Mouse (Mus musculus) layer of hippocampus, postnatal 36 days (tissue): ENCODE measurements around the gene Cpa5. TPM values are rescaled to one million over a fixed set of nuclear protein-coding genes. Genes with fewer than 3 reads are reported as not detected.
A peak's percentile ranks its signal among the peaks of the same experiment; 100 is the strongest.

Experiments
- DNase-seq, 2 experiments: peaks; one replicate each; pipeline ENCODE4 v3.0.0; 2022
- total RNA-seq, 2 experiments: library from RNA; stranded (reverse); gene quantifications; 2 replicates each; pipeline ENCODE4 v1.2.3; 2021

Cpa5 gene
- total RNA-seq, 2 experiments from 2014 or later, result not detected

GRCm38 (mm10) chr6:30644462-30644861, 33.7 kb downstream of the Cpa5 start:
- DNase-seq, result no peak

DNA sequence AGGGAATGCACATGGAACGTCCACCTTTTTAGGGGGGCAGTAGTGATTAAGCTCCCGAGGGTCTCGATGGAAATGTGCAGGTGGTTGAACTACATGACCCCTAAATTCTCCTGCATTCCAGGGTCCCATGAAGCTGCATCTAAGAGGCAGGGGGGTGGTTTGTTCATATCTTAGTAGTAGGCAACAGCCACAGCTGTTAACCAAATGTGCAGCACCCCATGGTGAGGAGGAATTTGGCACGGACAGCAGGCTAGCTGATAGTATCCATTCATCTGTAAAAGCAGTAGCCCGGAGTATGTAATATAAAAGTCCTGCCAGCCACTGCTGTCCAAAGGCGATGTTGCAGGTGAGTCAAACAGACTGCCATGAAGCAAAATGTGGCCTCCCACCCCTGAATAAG, 34.6 kb downstream of the Cpa5 start:
- DNase-seq, result no peak

DNA sequence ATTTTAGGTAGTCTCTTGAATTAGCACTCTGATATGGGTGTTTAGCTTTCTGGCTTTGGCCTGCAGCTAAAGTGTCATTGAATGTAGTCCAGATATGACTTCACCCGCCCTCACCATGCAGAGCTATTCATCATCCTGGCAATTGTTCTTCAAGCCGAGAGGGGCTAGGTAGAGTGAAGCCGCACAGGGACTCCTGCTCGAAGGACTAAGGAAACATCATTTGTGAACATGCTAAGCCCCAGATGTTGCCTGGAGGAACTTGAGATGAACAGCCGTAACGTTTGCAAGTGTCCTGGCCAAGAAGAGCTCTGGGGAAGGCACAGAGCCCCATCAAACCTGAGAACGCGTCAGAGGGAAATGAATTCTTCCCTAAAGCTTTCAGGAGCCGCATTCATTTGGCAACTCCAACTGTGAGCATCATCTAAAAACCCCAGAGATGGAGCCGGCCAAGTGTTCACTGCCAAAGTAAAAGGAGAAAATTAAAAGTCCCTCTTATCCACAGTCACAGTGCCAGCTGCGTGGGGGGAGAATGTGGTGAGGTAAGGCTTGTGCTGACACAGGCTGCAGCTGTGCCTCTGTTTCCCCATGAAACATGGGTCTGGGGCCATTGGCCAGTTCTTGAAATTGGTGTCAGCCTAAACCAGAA, 39.0 kb downstream of the Cpa5 start:
- DNase-seq, result no peak

- DNase-seq, result no peak
Observed at GRCm38 (mm10) chr6:30652425-30653188, 41.8 kb downstream of the Cpa5 start.

DNA sequence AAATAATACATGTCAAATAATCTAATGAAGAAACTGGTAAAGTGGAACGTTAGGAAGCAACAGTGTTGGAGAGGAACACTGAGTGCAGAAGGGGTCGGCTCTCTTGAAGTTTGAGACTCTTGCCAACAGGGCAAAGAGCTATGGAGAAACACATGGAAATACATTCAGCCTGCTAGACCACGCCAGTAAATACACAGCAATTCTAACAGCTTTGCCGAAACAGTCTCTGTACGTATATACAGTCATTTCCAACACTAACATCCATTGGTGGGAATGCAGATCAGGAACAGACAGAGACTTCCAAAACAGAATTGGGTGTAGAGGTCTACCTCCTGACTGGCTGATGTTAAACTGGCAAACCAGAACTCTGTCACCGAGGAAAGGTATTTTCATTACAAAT, 42.7 kb downstream of the Cpa5 start:
- no peak for DNase-seq

DNA sequence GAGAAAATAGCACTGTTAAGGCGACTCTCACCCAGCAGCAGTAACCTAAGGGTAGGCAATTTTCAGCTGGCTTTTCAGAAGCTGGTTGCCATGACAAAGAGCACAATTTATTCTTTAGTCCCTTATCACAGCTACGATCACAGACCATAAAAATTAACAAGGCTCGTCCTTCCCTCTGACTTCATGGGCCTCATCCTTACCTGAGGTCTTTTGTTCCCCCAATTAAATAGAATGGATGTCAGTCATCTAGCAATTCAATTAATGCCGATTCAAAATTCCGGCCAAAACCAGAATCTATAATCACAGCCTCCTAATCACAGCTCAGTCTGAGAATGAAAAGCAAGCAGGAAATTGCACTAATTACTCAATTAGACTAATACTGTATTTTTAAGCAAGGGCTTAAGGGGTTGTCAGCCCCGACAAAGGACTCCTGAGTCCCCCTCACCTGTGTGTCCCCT, 43.6 kb downstream of the Cpa5 start:
- DNase-seq, result no peak

DNA sequence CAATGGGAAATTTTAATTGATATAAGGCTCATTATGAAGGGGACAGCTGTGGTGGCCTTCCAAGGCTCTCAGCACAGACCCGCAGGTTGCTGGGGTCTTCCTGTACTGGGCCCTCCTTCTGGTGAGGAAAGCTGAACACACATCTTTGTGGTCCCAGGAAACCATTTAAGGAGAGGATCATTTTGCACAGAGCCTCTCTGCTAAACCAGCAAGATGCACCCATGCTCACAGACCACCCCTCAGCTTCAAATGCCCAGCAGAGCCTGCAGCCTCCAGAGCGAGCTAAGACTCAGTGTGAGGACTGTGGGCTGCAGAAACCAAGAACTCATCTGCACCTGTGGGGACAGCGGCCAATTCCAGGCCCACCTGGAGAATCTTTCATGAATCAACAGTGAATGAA, 44.1 kb downstream of the Cpa5 start:
- no peak for DNase-seq

DNA sequence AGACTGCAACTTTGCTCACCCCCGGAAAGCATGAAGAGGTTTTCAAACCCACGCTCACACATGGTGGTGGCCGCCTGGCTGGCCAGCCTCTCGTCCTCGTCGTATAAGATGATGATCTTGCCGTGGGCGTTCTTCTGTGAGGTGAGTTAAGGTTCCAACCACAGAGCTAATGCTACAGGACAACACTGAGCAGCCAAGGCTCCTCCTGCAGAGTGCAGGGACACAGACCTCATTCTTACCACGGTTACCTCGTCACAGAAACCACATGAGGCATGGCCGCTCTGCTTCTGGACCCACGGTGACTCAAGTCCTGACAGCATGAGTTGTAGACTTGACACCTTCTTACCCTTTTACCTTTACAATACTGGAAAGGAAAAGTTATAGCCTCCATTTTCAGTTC, 46.5 kb downstream of the Cpa5 start:
- DNase-seq, result no peak

DNA sequence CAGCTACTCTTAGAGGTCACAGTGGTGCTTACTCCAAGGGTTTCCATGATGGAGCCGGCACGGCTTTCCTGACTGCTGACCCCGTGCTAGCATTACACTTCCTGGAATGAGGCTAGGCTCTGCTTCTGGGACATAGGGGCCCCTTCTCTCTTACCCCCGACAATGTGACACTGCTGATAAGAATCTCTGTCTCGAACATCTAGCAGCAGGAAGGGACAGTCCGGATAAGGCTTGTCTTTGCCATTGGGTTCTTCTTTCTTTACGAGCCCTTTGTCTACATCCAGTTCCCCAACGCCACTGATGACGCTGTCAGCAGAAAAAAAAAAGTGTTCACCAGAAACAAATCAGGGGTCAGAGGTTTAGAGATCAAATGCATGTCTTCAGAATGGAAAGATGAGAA, 47.8 kb downstream of the Cpa5 start:
- DNase-seq, result no peak

DNA sequence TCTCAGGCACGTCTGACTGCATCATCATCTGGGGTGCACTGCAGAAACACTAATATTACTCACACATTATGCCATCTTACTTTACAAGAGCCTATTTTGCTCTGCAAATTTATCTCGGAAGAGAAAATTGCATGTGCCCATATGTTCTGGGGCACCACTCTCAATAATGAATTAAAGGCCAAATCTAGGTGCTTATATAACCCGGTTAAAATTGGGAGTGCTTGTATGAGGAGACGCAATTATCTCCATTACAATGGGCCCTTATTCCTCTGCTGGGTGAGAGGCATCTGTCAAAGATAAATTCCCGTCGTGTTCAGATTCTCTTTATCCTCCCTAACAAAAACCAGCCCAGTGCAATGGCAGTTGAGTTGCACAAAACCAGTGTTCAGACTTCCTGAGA, 54.0 kb downstream of the Cpa5 start:
- no peak for DNase-seq

DNA sequence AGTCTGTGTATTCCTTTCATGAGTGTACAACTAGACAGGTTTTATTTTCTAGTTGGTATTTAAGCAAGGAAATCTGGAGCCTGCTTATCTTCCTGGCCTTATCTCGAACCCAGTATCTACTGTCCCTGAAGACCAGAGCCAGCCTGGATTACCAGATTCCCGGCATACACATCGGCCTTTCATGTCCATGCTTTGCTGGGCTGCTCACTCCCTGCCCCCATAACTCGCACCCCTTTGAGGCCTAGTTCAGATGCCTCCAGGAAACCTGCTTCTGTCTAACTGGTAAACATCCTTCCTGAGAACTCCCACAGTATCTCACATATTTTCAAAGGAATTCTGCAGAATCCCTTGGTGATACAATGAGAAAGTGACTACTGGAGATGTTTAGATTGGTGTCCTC, 54.5 kb downstream of the Cpa5 start:
- no peak for DNase-seq

DNA sequence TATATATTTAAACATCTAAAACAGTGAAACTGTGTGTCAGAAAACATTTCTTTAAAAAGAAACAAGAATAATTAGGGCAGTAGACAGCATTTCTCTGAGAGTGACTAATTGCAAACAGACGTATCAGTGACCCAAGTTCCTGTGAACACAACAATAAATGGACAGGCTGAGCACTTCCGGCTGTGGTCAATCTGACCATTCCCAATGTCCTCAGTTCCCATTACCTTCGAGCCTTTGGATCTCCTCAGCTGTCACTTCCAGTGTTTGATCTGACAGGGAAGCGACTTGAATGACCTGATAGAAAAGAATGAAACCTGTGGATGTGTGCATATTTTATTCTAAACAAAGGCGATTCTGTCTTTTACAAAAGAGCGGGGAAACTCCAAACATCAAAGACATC, 55.2 kb downstream of the Cpa5 start:
- no peak for DNase-seq

DNA sequence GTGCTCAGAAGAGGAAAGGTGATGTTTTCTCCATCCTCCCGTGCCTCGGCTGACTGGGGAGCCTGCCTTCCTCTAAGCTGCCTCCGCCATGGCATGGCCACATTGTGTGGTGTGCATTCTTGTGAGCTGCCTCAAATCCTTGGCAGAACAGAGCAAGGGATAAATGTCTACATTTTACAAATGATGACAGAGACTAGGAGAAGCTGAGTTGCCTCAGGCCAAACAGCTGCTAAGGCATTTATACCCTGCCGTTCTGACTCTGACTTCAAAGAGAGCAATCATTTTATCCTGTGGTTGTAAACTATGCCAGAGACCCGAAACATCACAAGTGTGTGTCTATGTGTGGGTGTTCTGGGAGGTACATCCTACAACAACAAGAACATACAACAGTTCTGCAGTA, 56.8 kb downstream of the Cpa5 start:
- no peak for DNase-seq

- DNase-seq, result no peak
Observed at GRCm38 (mm10) chr6:30671696-30672095, 60.9 kb downstream of the Cpa5 start.

- DNase-seq, result no peak
Observed at GRCm38 (mm10) chr6:30673764-30674561, 63.2 kb downstream of the Cpa5 start.

DNA sequence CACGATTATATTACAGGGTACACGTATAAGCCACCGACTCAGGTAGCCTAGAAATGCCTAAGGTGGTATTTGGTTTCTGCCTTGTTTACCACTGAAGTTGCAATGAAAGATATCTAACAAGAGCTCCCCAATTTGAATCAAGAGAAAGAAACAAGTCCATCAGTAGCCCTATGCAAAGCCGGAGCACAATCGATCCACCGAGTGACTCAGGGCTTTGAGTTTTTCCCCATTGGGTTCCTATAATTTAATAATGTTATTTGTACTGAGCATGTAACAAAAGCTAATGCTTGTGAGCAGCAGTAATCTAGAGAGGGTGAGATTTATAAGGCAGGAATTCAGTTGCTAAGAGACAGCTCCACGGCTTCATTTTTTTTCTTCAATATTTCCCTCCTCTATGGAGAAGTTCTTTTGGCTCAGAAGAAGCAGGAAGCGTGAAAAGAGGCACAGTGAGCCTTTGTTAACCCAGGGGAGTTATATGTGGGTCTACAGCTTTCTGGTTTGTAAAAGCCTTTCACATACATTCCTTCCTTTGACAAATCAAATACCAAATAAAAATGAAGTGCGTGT, 64.0 kb downstream of the Cpa5 start:
- peak in 1 of 2 experiments; percentile 27 for DNase-seq

GRCm38 (mm10) chr6:30675281-30675771, 64.5 kb downstream of the Cpa5 start:
- peak in 1 of 2 experiments; percentile 34 for DNase-seq

- DNase-seq, result no peak
Observed at GRCm38 (mm10) chr6:30676506-30676905, 65.7 kb downstream of the Cpa5 start.

- no peak for DNase-seq
Observed at GRCm38 (mm10) chr6:30677591-30677990, 66.8 kb downstream of the Cpa5 start.

DNA sequence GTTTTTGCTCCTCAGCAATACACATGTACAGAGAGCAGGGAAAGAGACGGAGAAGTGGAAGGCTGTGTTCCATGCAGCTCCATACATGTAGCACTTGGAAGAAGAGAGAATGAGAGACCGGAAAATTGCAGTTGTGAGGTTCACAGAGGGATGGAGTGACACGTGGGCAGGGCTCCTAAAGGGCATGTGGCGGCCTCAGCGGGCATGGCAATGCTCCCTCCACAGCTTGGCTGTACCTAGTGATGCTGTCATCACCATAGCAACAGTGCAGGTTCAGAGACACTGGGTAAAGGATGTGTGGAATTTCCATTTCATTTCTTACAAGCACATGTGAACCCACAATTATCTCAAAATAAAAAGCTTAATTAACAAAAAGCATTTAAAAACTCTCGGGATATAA, 67.7 kb downstream of the Cpa5 start:
- DNase-seq, result no peak

DNA sequence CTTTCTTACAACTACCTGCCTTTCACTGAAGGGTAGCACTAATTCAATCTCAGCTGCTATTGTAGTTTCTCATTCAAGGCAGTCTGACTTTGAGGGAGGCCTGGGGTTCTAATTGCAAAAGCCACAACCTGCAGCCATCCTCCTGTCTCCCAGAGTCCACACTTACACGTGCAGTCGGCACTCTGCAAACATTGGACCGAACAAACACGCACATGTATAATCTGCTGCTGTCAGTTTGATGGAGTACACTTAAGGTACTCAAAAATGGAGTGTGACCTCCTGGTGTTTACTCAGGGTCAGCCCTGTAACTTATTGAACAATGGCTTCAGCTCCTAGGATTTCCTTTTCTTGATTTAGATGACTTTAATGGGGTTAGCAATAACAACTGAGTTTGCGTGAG, 68.8 kb downstream of the Cpa5 start:
- DNase-seq, result no peak

DNA sequence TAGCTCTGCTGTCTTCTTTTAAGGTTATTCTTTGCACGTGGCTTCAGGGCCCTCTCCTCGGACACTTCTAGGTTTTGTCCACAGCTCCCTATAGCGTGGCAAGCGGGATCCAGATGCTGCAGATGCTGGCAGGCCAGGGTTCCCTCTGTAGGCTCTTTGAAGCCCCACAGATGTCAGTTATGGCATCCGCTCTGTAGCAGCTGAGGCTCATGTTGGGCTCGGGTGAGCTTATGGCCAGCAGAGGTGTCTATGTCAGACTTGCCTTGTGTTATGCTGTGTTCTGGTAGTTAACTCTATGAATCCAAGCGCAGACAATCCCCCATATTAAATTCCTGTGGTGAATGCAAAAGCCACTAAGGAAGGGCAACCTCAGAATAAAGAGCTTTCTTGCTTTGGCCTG, 69.6 kb downstream of the Cpa5 start:
- no peak for DNase-seq
